Mouse (Mus musculus) hematopoietic stem cell, adult 5-6 weeks (primary cell): ENCODE measurements at regions not wholly inside any gene's neighbourhood (a gene's known extent, or its start where the extent isn't known, plus 50 kb on each side); places are given as distances from the start of the nearest gene placed in this dataset.

Experiments used
- ATAC-seq, 2 experiments: fragments of 125-278 bp in 1 of 2; replicated peaks in 1 of 2; 2 replicates each; pipeline ENCODE4 v1.8.0; 2016 to 2017; ENCODE audit warnings: inconsistent platforms in 2 of 2, mild to moderate bottlenecking in 2 of 2, moderate number of reproducible peaks in 2 of 2, low read depth in 1 of 2, moderate TSS enrichment in 1 of 2; ENCODE audit not compliant: low FRiP score in 2 of 2, poor library complexity in 2 of 2, severe bottlenecking in 2 of 2, insufficient read depth in 1 of 2, low TSS enrichment in 1 of 2

DNA sequence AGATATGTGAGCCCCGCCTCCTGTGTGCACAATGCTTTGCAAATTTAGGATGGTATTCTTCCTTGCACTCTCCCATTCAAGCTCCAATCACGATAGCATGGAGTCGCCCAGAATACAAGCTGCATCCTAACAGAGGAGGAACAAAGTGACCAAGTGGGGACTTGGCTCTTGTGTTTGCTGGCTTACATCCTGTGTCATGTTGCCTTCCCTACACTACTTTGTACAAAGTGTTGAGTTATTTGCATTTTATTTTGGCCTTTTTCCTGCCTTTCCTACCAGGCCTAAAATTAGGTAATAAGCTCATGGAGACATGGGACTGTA is 83.5 kb upstream of the Dlx2 start:
- no peak for ATAC-seq

DNA sequence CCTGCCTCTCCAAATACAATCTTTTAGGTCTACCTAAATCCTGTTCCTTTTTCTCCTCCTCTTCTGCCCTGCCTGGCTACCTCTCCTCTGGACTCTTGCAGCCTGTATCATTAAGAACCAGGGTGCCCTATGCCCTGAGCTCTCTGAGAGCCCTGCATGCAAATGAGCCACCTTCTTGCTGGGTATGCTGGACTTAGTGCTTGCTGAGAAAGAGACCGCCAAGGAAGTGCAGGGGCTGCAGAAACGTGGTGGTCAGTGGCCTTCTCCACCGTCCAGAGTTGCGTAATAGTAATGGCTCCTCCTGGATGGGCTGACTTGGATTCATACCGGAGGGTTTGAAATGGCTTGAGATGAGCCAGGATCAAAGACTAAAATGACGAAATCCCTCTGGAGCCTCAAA is 86.9 kb upstream of the Dlx2 start:
- no peak for ATAC-seq

DNA sequence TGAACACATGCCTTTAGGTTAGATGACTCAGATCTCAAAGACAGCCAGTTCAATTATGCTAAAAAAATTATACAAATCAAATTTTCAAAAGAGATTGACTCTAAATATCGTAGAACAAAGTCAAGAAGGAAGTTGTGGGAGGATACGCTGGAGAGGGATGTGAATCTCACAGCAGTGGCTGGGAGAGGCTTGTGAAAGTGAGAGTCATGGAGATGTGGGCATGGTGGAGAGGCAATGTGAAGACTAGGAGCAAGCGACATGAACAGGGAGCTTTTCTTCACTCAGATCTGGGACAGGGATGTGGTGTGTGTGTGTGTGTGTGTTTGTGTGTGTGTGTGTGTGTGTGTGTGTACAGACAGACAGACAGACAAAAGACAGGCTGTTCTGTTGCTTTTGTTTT is 87.9 kb upstream of the Dlx2 start:
- no peak for ATAC-seq

GRCm38 (mm10) chr2:71636134-71636533 is 89.6 kb upstream of the Dlx2 start:
- no peak for ATAC-seq

DNA sequence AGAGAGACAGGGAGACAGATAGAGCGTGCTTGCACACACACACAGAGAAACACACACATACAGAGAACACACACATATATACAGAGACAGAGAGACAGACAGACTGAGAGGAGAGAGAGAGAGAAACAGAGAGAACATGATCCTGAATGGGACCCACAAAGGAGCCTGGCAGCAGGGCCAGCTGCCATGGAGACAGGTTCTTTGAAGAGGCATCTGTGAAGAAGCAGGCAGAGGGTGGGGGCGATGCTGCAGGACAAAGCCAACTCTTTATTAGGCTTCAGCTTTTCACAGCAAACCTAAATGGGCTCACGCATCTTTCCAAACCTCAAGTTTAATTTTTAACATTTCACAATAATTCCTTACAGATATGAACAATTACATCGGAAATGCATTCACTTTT is 90.0 kb upstream of the Dlx2 start:
- ATAC-seq, result no peak

DNA sequence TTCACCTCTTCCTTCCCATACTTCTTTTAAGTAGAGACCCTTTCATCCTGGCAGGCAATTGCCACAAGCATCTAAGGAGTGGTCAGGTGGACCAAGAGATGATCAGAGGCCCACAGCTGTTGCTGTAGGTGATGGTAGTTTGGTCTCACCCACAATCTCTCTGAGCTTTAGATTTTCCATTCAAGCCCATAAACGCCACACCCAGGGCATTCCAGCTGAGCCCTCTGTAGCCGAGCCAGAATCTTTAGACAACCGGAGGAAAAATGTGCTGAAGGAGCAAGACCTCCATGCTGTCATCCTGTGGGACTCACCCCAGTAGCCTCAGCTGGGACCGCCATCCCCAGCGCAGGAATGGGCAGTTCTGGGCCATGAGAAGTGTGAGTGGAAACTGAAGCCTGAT is 93.7 kb upstream of the Dlx2 start:
- ATAC-seq, result no peak

- ATAC-seq, result peak; percentile 72 to 85
Measured at GRCm38 (mm10) chr2:71644038-71644470, 97.5 kb upstream of the Dlx2 start.

DNA sequence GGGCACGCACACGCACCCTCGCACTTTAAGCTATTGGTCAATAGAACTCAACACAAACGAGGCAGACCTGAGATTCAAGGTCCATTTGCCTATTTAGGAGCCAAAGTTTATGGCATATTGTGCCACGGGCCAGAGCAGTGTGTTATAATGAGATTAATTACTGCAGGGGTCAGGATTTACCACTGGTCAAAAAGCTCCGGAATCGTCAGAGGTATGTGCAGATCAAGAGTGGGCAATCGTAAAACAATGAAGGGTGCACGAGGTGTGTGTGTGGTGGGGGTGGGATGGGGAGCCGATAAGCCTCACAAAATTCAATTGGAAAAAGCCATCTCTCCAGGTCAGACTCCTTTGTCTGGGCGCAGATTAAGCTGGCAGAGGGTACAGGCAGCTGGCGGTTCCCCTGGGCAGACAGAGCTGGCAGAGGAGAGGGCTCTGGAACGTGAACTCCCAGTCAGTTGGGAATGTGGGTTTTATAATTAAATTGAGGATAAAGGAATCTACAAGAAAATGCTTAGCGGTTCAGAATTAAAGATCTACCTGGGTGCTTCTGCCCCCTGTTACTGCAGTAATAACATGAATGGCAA is 97.4 kb upstream of the Itga6 start:
- ATAC-seq, result no peak

- ATAC-seq, result no peak
Measured at GRCm38 (mm10) chr2:71651662-71652061, 93.8 kb upstream of the Itga6 start.

GRCm38 (mm10) chr2:71652261-71652801 is 93.1 kb upstream of the Itga6 start:
- ATAC-seq, result peak; percentile 28 to 29; a peak in 1 of 4 replicates

- ATAC-seq, result no peak
Measured at GRCm38 (mm10) chr2:71654817-71655503, 90.5 kb upstream of the Itga6 start.

DNA sequence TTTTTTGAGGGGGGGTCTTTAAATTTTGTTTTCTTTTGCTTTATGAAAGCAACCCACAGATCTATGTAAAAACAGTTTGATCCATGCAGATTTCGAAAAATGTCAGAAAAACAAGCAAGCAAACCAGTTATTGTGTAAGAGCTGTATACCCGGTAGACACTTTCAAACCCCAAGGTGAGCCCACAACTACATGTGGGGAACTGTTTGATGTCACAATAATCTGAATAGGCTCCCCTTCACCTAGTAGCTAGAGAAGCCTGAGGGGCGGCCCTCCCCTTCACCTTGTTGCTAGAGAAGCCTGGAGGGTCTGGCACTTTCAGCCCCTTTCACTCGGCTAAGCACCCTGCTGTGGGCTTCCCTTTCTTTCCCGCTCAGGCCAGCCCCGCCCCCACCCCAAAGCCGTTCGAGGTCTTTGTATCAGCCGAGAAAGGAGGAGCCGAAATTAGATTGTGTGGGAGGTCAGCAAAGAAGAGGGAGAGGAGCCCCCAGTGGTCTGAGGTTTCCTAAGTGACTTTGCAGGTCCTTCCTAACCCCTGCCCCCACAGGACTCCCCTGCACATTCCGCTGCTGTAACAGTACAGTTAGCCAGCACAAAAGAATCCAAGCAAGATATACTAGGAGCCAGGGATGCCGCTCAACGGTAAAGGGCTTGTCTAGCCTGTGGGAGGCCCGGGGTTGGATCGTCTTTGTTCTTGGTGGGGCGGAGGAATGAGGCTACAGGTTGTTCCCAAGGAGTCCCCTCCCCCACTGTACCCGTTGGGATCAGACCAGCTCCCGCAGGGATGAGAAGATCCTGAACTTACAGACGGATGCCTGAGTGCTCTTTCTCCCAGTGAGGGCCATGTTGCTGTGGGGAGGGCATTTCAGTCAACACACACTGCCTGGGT is 89.7 kb upstream of the Itga6 start:
- peak; percentile 60 to 62 for ATAC-seq

DNA sequence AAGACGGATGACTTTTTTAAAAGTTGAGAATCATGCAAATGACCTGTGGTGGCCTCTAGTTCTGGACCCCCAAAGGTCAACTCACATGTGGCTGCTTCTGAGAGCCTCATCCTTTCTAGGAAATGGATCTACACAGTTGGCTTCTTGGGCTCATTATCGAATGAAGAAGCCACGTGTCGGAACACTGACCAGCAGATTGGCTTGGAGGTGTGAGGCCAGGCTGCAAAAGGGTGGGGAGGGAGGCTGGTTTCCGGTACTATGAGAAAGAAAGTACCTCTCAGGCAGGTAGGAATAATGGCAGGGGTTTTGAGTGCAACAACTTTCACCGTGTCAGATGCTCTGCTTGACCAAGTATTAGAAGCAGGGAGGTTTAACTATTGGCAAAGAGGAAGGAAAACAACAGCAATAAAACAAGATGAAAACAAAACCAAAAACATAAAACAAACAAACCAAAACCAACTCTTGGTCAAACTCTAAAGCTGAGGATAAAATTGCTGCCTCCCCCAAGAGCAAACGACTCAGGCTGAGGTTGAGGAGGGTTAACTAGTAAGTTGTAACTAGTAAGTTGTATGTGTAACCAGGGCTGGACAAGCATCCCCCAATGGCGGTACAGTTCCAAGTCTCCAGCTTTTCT is 88.7 kb upstream of the Itga6 start:
- ATAC-seq, result 0 out of 4 replicates have a peak, but pooled peaks of 1 of the 2 experiments have one; percentile 6

DNA sequence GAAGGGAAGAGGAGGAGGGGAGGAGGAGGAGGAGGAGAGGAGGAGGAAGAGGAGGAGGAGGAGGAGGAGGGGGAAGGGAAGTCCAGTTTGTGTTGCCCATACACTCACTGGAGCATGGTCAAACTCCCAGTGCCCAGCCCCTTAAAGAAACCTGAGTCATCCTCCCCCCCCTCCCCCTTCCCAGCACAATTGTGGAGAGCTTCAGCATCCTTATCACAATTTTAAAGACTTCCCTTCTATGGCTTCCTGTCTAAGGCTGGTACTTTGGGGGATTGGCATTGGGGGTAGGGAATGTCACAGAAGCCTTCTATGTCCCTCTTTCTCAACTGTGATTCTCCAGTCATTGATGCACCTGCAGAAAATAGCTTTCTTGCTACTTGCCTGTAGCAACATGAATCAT is 84.0 kb upstream of the Itga6 start:
- ATAC-seq, result peak; percentile 15 to 30; a peak in 1 of 4 replicates

- peak; percentile 81 to 82 for ATAC-seq
Measured at GRCm38 (mm10) chr2:71661986-71662385, 83.4 kb upstream of the Itga6 start.

- peak in 1 of 2 experiments; percentile 41; a peak in 1 of 4 replicates for ATAC-seq
Measured at GRCm38 (mm10) chr2:71663453-71663852, 82.0 kb upstream of the Itga6 start.

DNA sequence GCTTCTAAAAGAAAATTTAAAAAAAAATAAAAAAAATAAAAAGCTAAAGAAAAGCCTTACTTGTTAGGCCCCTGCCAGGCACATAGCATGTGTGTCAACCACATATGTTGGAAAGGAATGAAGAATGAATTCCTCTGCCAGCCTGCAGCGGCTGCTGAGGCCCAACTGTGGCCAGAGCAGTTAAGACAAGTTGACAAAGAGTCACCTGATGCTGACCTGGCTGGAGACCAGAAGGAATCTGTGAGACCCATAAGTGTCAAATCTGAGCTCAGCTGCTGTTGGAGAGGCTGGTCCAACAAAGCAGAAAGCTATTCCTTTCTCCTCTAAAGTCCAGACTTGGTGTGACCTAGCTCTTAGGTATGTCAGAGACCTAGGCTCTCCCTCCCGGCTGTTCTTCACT is 78.5 kb upstream of the Itga6 start:
- ATAC-seq, result no peak

GRCm38 (mm10) chr2:71667746-71668145 is 77.7 kb upstream of the Itga6 start:
- no peak for ATAC-seq
